Mouse (Mus musculus): ENCODE data around the gene Nhsl1. TPM values are rescaled to one million over a fixed set of nuclear protein-coding genes. Genes with fewer than 3 reads are reported as not detected.

Nhsl1 gene
- polyA plus RNA-seq, 1 experiment from 2014 or later = 10.5 TPM

DNA sequence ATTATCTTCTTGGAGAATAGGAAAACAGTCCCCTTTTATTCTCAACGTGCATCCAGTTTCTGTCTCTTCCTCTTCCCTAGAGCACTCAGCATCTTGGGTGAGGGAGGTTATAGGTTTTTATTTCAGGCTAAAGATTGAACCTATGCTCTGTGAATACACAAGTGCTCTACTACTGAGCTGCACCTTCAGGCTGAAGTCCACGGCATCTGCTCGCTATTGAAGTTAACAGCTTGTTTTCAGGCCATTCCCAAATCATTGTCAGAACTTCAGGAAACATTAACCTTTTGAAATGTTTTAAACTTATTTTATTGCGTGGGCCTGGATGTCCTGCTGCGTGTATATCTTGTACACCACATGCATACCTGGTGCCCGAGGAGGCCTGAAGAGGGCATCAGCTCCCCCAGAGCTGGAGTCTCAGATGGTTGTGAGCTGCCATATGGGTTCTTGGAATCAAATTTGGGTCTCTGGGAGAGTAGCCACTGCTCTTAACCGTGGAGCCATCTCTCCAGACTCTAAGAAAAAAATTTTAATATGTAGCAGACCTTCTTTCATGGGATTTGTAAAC, 169.5 kb downstream of the Nhsl1 start:
- Histone ChIP-seq H3K9me3 (replicated peaks) (no peaks in the 10 kb centered on the region), H3K27ac (replicated peaks) (no peak overlapping the region), H3K4me1 (no peaks in the 10 kb centered on the region), H3K27me3 (ENCODE audit: low read depth, poor library complexity, severe bottlenecking) (no peaks in the 10 kb centered on the region), H3K4me3 (no peak overlapping the region), H3K36me3 (no peaks in the 10 kb centered on the region)
- WGBS = 89% methylated on average over 7 of the region's 7 CpGs
- no peak for DNase-seq (ENCODE audit: low spot score)

DNA sequence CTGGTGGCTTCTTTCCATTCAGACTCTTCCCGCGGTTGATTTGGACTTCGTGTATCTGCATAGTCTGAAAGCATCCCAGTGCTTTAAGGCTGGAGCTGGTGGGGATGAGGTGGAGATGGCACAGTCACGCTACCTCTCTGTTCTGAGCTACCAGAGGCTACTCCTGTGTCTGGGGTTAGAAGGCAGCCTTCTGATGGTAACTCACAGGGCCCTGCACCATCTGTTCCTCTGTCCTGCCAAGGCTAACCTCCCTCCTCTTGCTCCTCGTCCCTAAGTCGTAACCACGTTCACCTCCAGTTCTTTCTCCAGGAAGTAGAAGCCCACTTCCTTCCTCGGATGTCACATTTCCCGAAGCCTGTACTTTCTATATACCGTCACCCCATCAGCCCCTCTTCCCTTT, 171.2 kb downstream of the Nhsl1 start:
- H3K27me3 ChIP-seq (ENCODE audit: low read depth, poor library complexity, severe bottlenecking) = no peaks in the 10 kb centered on the region
- no peak overlapping the region for H3K4me3 ChIP-seq
- 94% methylated on average over 10 of the region's 10 CpGs for WGBS

DNA sequence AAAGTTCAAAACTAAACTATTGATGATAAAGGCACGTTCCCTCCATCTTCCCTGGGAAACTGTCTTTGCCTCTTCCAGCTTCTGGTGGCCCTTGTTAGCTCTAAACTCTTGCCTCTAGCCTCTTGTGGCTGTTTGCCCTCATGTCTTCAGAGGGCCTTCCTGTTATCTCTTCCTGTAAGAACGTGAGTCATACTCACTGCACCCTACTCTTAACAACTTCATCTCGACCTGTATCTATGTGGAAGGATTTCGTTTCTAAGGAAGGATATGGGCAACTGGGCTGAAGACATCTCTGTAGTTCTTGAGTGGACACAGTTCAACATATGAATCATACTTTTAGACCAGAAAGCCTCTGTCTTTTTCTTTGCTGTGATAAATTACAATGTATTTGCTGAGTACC, 173.2 kb downstream of the Nhsl1 start:
- Histone ChIP-seq H3K36me3 (no peaks in the 10 kb centered on the region), H3K4me3 (no peak overlapping the region), H3K27me3 (ENCODE audit: low read depth, poor library complexity, severe bottlenecking) (no peaks in the 10 kb centered on the region), H3K4me1 (no peaks in the 10 kb centered on the region), H3K9me3 (replicated peaks) (no peaks in the 10 kb centered on the region), H3K27ac (replicated peaks) (no peak overlapping the region)
- no peak for DNase-seq (ENCODE audit: low spot score)
- 78% methylated on average over 4 of the region's 4 CpGs for WGBS

More for the DNA sequence above, 171.2 kb downstream of the Nhsl1 start:
- H3K4me1 ChIP-seq = no peaks in the 10 kb centered on the region
- no peak overlapping the region for H3K27ac ChIP-seq (replicated peaks)
- no peaks in the 10 kb centered on the region for H3K36me3 ChIP-seq
- H3K9me3 ChIP-seq (replicated peaks) = no peaks in the 10 kb centered on the region
- no peak for DNase-seq (ENCODE audit: low spot score)

DNA sequence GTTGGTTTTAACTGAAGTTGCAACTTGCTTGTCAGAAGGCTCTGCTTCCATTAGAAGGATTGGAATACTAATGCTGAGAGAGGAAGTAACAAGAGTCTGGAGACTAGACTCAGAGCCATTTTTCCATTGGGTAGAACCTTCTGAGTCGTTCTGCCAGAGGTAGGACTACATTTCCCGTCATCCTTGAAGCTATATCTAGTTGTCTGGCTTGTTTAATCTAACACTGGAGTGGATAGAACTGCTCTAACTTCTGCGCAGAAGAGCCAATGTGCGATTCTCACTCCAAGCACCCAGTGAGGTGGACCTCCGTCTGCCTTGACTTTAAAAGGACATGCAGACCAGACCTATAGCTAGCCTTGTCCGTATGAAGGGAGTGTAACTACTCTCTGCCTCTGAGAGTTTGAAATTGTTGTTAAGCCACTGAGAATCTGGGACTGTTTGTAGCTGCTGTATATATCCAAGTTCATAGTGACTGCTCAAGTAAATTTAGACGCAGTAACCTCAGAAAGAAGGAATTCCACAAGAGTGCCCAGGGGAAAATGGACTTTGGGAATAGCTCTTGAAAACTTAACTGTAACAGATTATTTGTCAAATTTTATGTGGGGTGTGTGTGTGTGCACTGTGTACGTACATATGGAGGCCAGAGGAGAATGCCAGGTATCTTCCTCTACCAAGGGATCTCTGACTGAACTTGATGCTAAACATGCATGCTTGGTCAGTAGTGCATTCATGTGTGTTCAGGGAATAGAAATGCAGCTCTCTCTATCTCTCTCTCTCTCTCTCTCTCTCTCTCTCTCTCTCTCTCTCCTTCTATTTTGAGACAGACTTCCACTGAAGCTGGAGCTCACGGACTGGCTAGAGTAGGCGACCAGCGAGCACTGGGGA, 174.5 kb downstream of the Nhsl1 start:
- Histone ChIP-seq H3K27ac (replicated peaks) (no peak overlapping the region), H3K4me3 (no peak overlapping the region), H3K9me3 (replicated peaks) (no peaks in the 10 kb centered on the region), H3K27me3 (ENCODE audit: low read depth, poor library complexity, severe bottlenecking) (no peaks in the 10 kb centered on the region), H3K4me1 (no peaks in the 10 kb centered on the region), H3K36me3 (peaks cover 5% of the 10 kb centered on the region)
- WGBS = 90% methylated on average over 11 of the region's 11 CpGs
- no peak for DNase-seq (ENCODE audit: low spot score)

DNA sequence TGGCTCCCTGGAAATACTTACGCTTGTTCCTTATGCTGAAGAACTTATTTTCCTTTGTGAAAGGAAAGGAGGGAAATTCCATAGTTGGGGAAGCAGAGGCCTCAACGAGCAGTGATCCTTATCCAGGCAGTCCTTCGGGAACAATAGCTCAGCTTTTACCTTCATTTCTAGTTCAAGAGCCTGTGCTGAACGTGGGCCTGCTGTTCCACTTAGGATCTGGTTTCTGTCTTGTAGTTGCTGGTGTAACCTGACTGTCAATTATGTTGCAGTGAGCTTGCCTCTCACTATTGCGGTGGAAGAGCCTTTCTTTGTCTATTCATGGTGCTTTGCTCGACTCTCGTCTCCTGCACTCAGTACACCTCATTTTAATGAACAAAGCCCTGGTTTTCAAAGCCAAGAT, 175.5 kb downstream of the Nhsl1 start:
- Histone ChIP-seq H3K9me3 (replicated peaks) (no peaks in the 10 kb centered on the region), H3K27ac (replicated peaks) (no peak overlapping the region), H3K27me3 (ENCODE audit: low read depth, poor library complexity, severe bottlenecking) (no peaks in the 10 kb centered on the region), H3K4me3 (no peak overlapping the region), H3K4me1 (no peaks in the 10 kb centered on the region), H3K36me3 (peaks cover 15% of the 10 kb centered on the region)
- 71% methylated on average over 7 of the region's 7 CpGs for whole genome bisulfite sequencing
- no peak for DNase-seq (ENCODE audit: low spot score)

DNA sequence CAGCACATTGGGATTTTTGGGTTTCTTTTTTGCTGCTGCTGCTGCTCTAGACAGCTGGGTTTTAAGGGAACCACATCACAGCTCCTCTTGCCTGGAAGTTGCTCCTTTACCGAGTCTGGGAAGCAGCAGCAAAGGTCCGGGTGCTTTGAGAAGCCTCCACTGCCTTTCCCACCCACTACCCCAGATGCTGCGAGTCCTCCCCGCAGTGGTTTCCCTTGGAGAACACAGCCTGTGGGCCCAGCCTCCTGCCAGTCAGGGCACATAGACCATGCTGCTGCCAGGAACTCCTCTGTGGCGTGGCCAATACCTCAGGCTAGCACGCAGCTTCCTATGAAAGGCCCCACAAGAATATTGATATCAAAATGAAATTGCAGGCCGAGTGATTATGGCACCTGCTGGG, 178.3 kb downstream of the Nhsl1 start:
- H3K9me3 ChIP-seq (replicated peaks) = no peaks in the 10 kb centered on the region
- no peak overlapping the region for H3K27ac ChIP-seq (replicated peaks)
- no peak overlapping the region for H3K4me3 ChIP-seq
- H3K27me3 ChIP-seq (ENCODE audit: low read depth, poor library complexity, severe bottlenecking) = no peaks in the 10 kb centered on the region
- peaks cover 43% of the 10 kb centered on the region for H3K36me3 ChIP-seq
- no peak for DNase-seq (ENCODE audit: low spot score)
- H3K4me1 ChIP-seq = no peaks in the 10 kb centered on the region
- 86% methylated on average over 7 of the region's 7 CpGs for WGBS

DNA sequence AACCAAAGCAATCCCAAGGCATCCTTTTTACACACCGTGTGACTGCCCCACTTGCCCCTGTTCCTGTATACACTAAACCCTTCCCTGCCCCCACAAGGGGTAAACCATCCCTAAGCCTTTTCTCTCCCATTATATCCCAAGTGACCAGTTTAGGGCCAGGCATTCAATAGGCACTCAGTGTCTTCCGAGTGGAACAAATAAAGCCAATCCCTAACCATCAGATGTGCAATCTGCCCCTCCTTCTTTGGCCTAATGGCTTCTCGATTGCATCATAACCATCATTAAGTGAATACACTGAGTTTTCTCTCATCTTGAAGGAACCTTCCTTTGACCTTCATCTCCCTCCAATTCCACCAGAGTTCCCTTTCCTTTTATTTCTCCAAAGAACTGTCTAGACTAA, 183.2 kb downstream of the Nhsl1 start:
- DNase-seq (ENCODE audit: low spot score) = no peak
- 70% methylated on average over 3 of the region's 3 CpGs for WGBS
- Histone ChIP-seq H3K36me3 (peaks cover 60% of the 10 kb centered on the region), H3K9me3 (replicated peaks) (no peaks in the 10 kb centered on the region), H3K27ac (replicated peaks) (no peak overlapping the region), H3K27me3 (ENCODE audit: low read depth, poor library complexity, severe bottlenecking) (no peaks in the 10 kb centered on the region), H3K4me1 (peaks cover 8% of the 10 kb centered on the region), H3K4me3 (no peak overlapping the region)

DNA sequence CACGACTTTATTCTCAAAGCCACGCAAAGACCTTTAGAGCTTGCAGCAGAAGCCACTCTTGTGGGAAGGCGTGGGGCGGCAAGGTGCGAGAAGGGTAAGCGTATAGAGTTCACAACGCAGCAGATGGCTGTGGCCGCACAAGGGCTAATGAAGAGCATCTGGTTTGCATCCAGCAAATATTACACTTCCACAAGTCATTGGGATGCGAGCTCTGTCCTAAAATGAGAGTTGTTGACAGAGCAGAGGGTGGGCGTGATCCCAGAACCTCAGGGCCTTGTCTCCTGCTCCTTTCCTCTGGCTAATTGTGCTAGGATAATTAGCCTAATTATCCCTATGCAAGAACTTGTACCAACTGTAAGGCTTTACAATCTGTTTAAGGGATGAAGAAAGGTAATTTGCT, 186.9 kb downstream of the Nhsl1 start:
- Histone ChIP-seq H3K27ac (replicated peaks) (no peak overlapping the region), H3K27me3 (ENCODE audit: low read depth, poor library complexity, severe bottlenecking) (no peaks in the 10 kb centered on the region), H3K9me3 (replicated peaks) (no peaks in the 10 kb centered on the region), H3K4me1 (peaks cover 11% of the 10 kb centered on the region), H3K36me3 (peaks cover 31% of the 10 kb centered on the region), H3K4me3 (no peak overlapping the region)
- 81% methylated on average over 10 of the region's 10 CpGs for WGBS
- no peak for DNase-seq (ENCODE audit: low spot score)

DNA sequence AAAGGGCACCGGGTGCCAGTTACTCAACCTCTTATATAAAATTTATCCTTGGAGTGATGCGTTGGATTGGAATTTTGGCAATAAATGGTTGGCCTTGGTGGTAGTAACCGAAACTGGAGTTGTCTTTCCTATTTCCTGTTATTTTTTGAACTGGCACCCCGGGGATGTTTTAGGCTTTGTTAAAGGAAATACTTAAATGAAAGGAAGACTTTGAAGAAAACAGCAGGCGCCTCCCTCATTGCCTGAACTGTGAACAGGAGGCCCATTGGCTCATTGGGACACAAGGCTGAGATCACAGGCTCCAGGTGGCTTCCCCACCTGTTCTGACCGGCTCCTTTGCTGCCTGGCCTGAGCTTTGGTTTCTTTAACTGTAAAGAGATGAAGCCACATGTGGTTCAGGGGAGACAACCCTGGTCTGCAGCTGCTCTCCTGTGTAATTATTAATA, 187.7 kb downstream of the Nhsl1 start:
- WGBS = 74% methylated on average over 6 of the region's 6 CpGs
- no peaks in the 10 kb centered on the region for H3K27me3 ChIP-seq (ENCODE audit: low read depth, poor library complexity, severe bottlenecking)
- H3K9me3 ChIP-seq (replicated peaks) = no peaks in the 10 kb centered on the region
- DNase-seq (ENCODE audit: low spot score) = no peak
- peaks cover 24% of the 10 kb centered on the region for H3K36me3 ChIP-seq
- peaks cover 11% of the 10 kb centered on the region for H3K4me1 ChIP-seq
- no peak overlapping the region for H3K27ac ChIP-seq (replicated peaks)
- H3K4me3 ChIP-seq = no peak overlapping the region

DNA sequence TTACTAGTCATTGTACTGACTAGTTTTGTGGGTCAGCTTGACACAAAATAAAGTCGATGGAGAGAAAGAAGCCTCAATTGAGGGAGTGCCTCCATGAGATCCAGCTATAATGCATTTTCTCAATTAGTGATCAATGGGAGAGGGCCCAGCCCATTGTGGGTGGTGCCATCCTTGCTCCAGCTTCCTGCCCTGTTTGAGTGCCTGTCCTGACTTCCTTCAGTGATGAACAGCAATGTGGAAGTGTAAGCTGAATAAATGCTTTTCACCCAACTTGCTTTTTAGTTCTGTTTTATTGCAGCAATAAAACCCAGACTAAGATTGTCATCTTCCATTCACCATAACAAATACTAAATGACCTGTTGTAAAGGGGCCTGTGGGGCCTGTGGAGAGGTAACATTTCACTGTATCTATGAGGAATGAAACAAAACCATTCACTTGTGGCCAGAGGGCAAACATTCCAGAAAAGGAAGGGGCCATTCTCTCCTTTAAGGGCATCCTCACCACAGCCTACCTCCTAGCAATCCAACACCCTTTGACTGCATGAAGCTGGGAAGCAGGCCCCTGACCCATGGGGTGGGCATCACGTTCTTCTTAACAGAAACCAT, 189.2 kb downstream of the Nhsl1 start:
- no peak for DNase-seq (ENCODE audit: low spot score)
- no peak overlapping the region for H3K4me3 ChIP-seq
- no peaks in the 10 kb centered on the region for H3K9me3 ChIP-seq (replicated peaks)
- peaks cover 24% of the 10 kb centered on the region for H3K36me3 ChIP-seq
- WGBS = 79% methylated on average over 2 of the region's 2 CpGs
- no peak overlapping the region for H3K27ac ChIP-seq (replicated peaks)
- H3K27me3 ChIP-seq (ENCODE audit: low read depth, poor library complexity, severe bottlenecking) = no peaks in the 10 kb centered on the region
- peaks cover 11% of the 10 kb centered on the region for H3K4me1 ChIP-seq

DNA sequence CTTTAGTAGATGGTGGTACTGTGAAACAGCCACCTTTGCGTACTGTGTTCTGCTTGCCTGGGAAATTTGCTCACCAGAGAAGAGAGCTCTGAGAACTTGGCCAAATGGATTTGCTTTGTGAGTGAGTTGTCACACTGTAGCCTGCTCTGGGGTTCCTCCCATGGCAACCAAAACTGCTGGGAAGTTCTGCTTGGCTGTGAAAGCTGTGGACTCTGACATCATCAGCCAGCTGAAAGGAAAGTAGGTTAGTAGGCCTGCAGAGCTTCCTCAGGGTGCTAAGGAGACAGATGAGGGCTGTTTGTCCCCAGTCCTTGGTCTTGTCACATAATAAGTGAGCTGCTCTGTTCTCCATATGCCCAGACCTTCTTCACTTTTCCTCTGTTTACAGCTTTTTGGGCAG, 189.8 kb downstream of the Nhsl1 start:
- WGBS = 94% methylated on average over 1 of the region's 1 CpGs
- Histone ChIP-seq H3K27ac (replicated peaks) (no peak overlapping the region), H3K36me3 (peaks cover 20% of the 10 kb centered on the region), H3K4me3 (no peak overlapping the region), H3K27me3 (ENCODE audit: low read depth, poor library complexity, severe bottlenecking) (no peaks in the 10 kb centered on the region), H3K9me3 (replicated peaks) (no peaks in the 10 kb centered on the region), H3K4me1 (peaks cover 11% of the 10 kb centered on the region)
- no peak for DNase-seq (ENCODE audit: low spot score)

DNA sequence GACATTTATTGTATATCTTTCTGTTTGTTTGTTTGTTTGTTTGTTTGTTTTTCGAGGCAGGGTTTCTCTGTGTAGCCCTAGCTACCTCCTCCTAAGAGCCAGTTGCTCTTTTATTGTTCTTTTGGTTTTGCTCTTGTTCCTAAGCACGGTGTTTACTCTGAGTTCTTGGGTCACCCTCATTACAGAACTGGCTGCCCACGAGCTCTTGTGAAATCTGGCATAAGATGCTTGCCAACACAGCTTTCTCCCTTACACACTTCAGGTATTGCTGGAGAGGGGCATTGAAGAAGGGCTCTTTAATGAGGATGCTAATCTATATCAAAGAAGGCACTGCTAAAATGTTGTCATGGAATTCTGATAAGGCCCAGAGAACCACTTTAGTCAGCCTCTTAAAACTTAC, 191.9 kb downstream of the Nhsl1 start:
- H3K9me3 ChIP-seq (replicated peaks) = no peaks in the 10 kb centered on the region
- no peak overlapping the region for H3K4me3 ChIP-seq
- WGBS = 86% methylated on average over 3 of the region's 3 CpGs
- DNase-seq (ENCODE audit: low spot score) = no peak
- peaks cover 22% of the 10 kb centered on the region for H3K36me3 ChIP-seq
- H3K4me1 ChIP-seq = peaks cover 6% of the 10 kb centered on the region
- H3K27ac ChIP-seq (replicated peaks) = no peak overlapping the region
- H3K27me3 ChIP-seq (ENCODE audit: low read depth, poor library complexity, severe bottlenecking) = no peaks in the 10 kb centered on the region

DNA sequence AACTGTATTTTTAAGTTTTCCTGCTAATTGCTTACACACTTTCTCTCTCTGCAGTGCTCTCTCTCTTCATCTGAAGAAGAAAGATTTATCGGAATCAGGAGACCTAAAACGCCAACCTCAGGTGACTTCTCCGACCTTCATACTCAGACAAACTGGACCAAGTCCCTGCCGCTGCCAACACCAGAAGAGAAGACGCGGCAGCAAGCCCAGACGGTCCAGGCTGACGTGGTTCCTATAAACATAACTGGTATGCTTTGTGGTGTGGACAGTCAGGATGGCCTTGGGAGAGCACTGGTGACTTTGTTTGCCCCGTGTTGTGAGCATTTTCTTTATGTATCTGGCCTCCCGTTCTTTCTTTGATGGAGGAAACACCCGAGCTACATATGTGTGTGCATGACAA, 192.7 kb downstream of the Nhsl1 start:
- H3K27me3 ChIP-seq (ENCODE audit: low read depth, poor library complexity, severe bottlenecking) = no peaks in the 10 kb centered on the region
- no peaks in the 10 kb centered on the region for H3K9me3 ChIP-seq (replicated peaks)
- H3K36me3 ChIP-seq = peaks cover 22% of the 10 kb centered on the region
- no peak overlapping the region for H3K4me3 ChIP-seq
- H3K27ac ChIP-seq (replicated peaks) = no peak overlapping the region
- 96% methylated on average over 11 of the region's 11 CpGs for WGBS
- peaks cover 2% of the 10 kb centered on the region; the same call in 1 of the 2 replicates for H3K4me1 ChIP-seq
- no peak for DNase-seq (ENCODE audit: low spot score)

All from midbrain, embryonic 10.5 days (tissue).